Mouse (Mus musculus) testis, adult 2 months (tissue): ENCODE measurements at regions not wholly inside any gene's neighbourhood (a gene's known extent, or its start where the extent isn't known, plus 50 kb on each side); places are given as distances from the start of the nearest gene placed in this dataset.

Experiments used
- H3K27ac ChIP-seq: fragments of 200-500 bp; 2 replicates; pipeline ENCODE4 v1.5.1; 2012; ENCODE audit warnings: low read depth, low read length; ENCODE audit not compliant: control insufficient read depth, insufficient read depth
- H3K27me3 ChIP-seq: fragments of 200-500 bp; 2 replicates; pipeline ENCODE4 v1.6.1; 2012; ENCODE audit warnings: mild to moderate bottlenecking, low read length, moderate library complexity; ENCODE audit not compliant: control insufficient read depth, insufficient read depth
- H3K36me3 ChIP-seq: fragments of 200-500 bp; 2 replicates; pipeline ENCODE4 v1.6.1; 2012; ENCODE audit warnings: mild to moderate bottlenecking, low read length; ENCODE audit not compliant: control insufficient read depth, insufficient read depth
- H3K4me1 ChIP-seq: fragments of 200-500 bp; 2 replicates; pipeline ENCODE4 v1.6.1; 2012; ENCODE audit warnings: low read length; ENCODE audit not compliant: control insufficient read depth, insufficient read depth
- H3K4me3 ChIP-seq: fragments of 200-500 bp; 2 replicates; pipeline ENCODE4 v1.5.1; 2012; ENCODE audit warnings: low read depth, mild to moderate bottlenecking, low read length, moderate library complexity, mixed read lengths; ENCODE audit not compliant: control insufficient read depth
- CTCF ChIP-seq: fragments of 200-500 bp; IDR thresholded peaks from 2 replicates; pipeline ENCODE4 v1.5.1; 2012; ENCODE audit warnings: low read depth, mild to moderate bottlenecking, inconsistent platforms, low read length, moderate library complexity; ENCODE audit not compliant: control insufficient read depth, insufficient read depth, insufficient replicate concordance
- POLR2A ChIP-seq: fragments of 200-500 bp; IDR thresholded peaks from 2 replicates; pipeline ENCODE4 v1.6.1; 2012; ENCODE audit warnings: low read depth, mild to moderate bottlenecking, inconsistent platforms, low read length, moderate library complexity; ENCODE audit not compliant: control insufficient read depth

DNA sequence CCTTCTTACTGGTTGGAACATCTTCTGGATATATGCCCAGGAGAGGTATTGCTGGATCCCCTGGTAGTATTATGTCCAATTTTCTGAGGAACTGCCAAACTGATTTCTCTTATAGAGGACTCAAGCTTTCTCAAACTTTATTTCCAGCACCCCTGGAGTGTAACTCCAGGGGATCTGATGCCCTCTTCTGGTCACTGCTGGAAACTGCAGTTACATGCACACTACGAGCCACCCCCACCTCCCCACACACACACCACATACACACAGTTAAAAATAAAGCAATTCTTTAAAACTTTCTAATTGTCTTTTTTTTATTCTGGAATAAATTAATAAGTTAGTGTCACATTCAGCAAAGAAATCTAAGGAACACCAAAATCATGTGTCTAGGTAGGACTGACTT, 589.9 kb upstream of the Hs6st1 start:
- no peak overlapping the region for H3K4me3 ChIP-seq
- no peaks in the 10 kb centered on the region for H3K27me3 ChIP-seq
- H3K27ac ChIP-seq, result no peak overlapping the region
- no peaks in the 10 kb centered on the region for H3K4me1 ChIP-seq
- TF ChIP-seq CTCF, result peak; percentile 54; the same call in 1 of the 2 replicates
- no peak for TF ChIP-seq POLR2A
- no peaks in the 10 kb centered on the region for H3K36me3 ChIP-seq

DNA sequence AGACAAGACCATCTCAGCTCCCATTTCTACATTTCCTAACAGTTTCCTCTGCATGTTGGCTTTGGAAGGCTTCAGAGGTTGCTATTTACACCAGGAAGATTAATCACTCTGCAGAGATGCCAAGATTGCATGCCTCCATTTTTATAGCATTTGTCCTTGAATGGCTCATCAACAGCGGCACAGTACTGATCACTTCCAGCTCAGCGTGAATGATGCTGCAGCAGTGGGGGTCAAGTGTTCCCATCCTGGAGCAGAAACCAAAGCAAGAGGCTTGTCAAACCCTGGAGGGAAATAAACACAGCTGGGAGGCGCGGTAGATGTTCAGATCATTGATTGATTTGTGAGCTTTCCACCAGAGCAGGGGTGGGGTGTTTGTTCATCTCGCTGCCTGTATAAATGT, 572.2 kb upstream of the Hs6st1 start:
- Histone ChIP-seq H3K27me3 (no peaks in the 10 kb centered on the region), H3K4me3 (no peak overlapping the region), H3K27ac (no peak overlapping the region), H3K36me3 (no peaks in the 10 kb centered on the region), H3K4me1 (no peaks in the 10 kb centered on the region)
- TF ChIP-seq CTCF (no peak), POLR2A (no peak)

DNA sequence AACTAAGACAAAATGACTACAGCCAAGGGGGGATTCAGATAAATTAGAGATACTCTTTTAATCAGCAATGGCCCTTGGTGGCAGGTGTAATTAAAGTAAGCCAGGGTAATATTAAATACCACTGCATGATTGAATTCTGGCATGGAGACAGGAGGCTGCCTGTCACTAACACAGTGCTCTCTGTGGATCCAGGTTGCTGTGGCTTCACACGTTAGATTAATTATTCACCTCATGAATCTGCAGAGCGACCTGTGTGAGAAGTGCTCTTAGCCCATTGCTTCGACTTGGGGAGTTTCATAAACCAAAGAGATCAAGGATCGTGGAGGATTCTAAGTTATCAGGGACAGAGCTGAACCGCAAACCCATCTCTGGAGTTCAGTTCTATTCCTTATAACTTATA, 545.2 kb upstream of the Hs6st1 start:
- H3K27ac ChIP-seq, result no peak overlapping the region
- no peaks in the 10 kb centered on the region for H3K36me3 ChIP-seq
- no peak for TF ChIP-seq POLR2A
- TF ChIP-seq CTCF, result no peak
- H3K4me1 ChIP-seq, result no peaks in the 10 kb centered on the region
- H3K4me3 ChIP-seq, result no peak overlapping the region
- no peaks in the 10 kb centered on the region for H3K27me3 ChIP-seq

DNA sequence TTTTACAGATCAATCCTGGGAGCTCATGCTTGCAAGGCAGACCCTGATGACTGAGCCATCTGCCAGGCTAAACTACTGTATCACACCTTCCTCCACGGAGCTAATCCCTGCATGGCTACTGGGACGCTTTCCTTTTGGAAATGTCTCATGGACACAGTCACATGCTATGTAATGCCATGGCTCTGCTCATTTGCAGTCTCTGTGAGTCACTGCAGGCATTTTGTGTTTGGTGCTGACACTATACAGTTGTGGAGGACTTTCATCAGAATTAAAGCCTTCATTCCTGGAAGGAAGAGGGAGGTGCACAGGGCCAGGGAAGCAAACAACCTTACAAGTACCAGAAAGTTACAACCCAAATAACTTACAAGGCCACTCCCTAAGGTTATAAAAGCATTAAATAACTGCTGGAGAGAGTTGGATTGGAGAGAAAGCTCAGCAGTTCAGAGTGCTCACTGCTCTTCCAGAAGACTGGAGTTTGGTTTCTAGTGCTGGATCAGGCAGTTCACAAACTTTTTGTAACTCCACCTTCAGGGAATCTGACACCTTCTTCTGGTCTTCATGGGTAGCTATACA, 544.3 kb upstream of the Hs6st1 start:
- Histone ChIP-seq H3K27ac (no peak overlapping the region), H3K4me1 (no peaks in the 10 kb centered on the region), H3K36me3 (no peaks in the 10 kb centered on the region), H3K4me3 (no peak overlapping the region), H3K27me3 (no peaks in the 10 kb centered on the region)
- TF ChIP-seq CTCF (no peak), POLR2A (no peak)

DNA sequence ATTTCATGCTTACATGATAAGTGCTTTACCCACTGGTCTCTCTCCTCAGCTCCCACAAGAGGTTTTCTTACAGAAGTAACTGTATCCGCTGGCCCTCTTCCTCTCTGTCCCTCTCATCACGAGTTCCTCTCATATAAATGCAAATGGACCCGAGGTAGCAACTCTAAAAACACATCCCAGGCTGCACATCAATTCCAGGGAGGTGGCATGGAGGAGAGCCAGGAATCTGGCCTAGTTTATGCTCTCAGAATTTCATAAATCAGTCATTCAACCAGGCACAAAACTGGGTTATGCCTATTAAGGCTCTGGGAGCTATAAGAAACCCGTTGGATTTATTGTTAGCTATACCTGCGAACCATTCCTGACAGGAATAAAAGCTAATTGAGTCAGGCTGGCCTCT, 543.4 kb upstream of the Hs6st1 start:
- Histone ChIP-seq H3K4me1 (no peaks in the 10 kb centered on the region), H3K36me3 (no peaks in the 10 kb centered on the region), H3K27me3 (no peaks in the 10 kb centered on the region), H3K27ac (no peak overlapping the region), H3K4me3 (no peak overlapping the region)
- TF ChIP-seq CTCF (no peak), POLR2A (no peak)

DNA sequence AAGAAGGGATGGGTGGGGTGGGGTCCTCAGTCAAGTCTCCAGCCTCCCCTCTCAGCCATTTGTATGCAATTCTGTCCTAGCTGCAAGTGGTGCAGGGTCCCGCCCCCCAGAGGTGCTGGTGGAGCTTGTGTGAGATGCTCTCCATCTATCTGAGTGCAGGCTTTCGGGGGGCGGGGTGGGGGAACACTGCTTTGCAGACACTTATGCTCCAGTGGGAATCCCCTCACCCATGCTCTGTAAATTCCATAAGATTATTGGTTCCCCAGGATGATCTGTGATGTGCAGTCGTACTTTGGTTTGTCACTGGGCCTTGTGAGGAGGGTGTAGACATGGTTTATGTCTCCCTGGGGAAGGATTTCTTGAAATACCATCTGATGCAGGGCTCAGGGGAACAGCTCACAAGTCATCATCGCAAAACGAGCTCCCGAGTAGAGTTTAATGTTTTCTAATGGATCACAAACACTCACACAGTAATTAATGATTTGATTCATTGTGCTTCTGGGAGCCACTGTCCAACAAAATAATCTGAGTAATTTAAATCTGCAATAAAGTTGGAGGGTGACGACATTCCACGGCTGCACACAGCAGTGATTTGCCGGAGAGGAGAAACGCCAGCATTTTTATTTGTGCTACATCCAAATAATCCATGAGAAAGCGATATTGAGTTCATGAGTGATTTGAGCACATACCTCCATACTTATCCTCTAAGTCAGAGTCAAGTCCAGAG, 540.3 kb upstream of the Hs6st1 start:
- Histone ChIP-seq H3K36me3 (no peaks in the 10 kb centered on the region), H3K4me1 (no peaks in the 10 kb centered on the region), H3K27me3 (no peaks in the 10 kb centered on the region), H3K4me3 (no peak overlapping the region), H3K27ac (no peak overlapping the region)
- no peak for TF ChIP-seq CTCF
- TF ChIP-seq POLR2A, result no peak

DNA sequence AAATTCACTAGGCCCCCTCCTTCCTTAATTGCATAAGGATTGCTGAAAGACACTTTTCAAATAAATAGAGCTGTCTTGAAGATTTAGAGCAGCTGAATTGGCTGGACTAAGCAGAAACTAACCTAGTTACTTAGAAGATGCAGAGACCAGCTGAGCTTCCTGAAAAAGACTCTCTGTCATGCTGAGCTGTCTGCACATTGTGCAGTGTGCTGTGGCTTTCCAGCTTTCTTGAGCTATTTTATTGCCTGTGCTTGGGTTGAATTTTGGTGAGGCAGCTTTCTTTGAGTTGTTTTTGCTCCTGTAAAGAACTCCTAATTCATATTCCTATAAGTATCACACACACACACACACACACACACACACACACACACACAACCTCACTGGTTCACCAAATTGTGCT, 532.7 kb upstream of the Hs6st1 start:
- no peaks in the 10 kb centered on the region for H3K27me3 ChIP-seq
- H3K27ac ChIP-seq, result no peak overlapping the region
- H3K36me3 ChIP-seq, result no peaks in the 10 kb centered on the region
- TF ChIP-seq CTCF (no peak), POLR2A (no peak)
- H3K4me3 ChIP-seq, result no peak overlapping the region
- no peaks in the 10 kb centered on the region for H3K4me1 ChIP-seq

DNA sequence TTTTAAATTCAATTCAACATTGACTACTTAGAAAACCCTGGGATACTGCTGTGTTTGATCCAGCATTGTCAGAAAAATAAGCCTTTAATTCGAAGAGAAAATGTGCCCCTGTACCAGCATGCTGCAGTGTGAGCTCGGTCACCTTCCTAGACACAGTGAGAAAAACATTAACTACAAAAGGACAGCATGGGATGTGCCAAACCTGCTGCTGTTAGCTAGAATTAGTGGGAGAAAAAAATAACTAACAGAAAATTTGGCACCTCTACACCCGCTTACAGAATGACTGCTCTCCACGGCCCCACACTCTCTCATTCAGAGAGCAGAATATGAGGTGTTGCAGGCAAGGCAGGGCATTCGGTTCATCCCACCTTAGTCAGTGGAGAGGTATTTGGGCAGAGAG, 531.9 kb upstream of the Hs6st1 start:
- H3K27ac ChIP-seq, result no peak overlapping the region
- H3K36me3 ChIP-seq, result no peaks in the 10 kb centered on the region
- H3K4me3 ChIP-seq, result no peak overlapping the region
- no peaks in the 10 kb centered on the region for H3K27me3 ChIP-seq
- TF ChIP-seq CTCF (no peak), POLR2A (no peak)
- no peaks in the 10 kb centered on the region for H3K4me1 ChIP-seq
